Mouse (Mus musculus): ENCODE measurements around the gene Clec3a. TPM values are rescaled to one million over a fixed set of nuclear protein-coding genes. Genes with fewer than 3 reads are reported as not detected.

The Clec3a gene
- polyA plus RNA-seq, 1 experiment from 2014 or later, result 0.53 TPM

- Histone ChIP-seq H3K9me3 (replicated peaks) (no peaks in the 10 kb centered on the region), H3K4me1 (peaks cover 7% of the 10 kb centered on the region), H3K27me3 (no peaks in the 10 kb centered on the region), H3K4me2 (replicated peaks) (no peak overlapping the region), H3K4me3 (no peak overlapping the region), H3K36me3 (no peaks in the 10 kb centered on the region), H3K9ac (no peak overlapping the region), H3K27ac (no peak overlapping the region)
- ATAC-seq (ENCODE audit: low FRiP score), result no peak
- 92% methylated on average over 11 of the region's 11 CpGs for WGBS
Observed at GRCm38 (mm10) chr8:114462591-114462990, 44.7 kb downstream of the Clec3a start.

GRCm38 (mm10) chr8:114463305-114463704 lies 45.4 kb downstream of the Clec3a start:
- H3K27ac ChIP-seq, result no peak overlapping the region

DNA sequence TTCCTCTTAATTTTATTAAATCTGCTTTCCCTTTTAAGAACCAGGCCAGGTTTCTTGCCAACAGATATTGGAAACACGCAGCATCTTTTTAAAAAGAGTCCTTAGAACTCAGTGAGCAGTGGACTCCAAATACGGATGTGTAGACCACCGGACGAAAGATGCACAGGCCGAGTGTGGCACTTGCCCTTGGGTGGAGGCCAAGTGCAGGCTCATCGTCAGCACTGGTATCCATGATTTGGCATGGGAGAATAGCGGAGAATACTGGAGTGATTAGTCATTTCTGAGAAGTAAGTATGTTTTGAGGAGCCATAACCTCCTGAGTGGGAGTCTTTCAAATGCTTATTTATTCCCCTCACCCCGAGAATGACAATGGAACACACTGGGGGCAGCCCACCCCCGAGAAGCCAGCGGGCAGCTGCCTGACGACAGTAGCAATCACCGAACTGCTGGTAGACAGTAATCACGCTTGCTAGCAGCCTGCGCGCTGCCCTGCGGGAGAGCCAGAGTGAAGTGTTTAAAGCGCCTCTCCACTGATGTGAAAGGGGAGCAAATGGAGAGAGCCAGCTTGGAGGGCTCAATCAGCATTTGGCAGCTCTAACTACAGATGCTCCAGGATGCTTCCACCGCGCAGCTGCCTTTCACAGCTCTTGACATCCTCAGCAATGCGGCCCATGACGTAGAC lies 50.8 kb downstream of the Clec3a start:
- WGBS, result 67% methylated on average over 21 of the region's 21 CpGs
- Histone ChIP-seq H3K27me3 (no peaks in the 10 kb centered on the region), H3K4me3 (no peak overlapping the region), H3K4me2 (replicated peaks) (no peak overlapping the region), H3K9me3 (replicated peaks) (no peaks in the 10 kb centered on the region), H3K36me3 (0 out of 2 replicates have a peak, but pooled peaks cover 5% of the 10 kb centered on the region), H3K4me1 (peaks cover 2% of the 10 kb centered on the region; the same call in 1 of the 2 replicates), H3K27ac (peak overlapping the region; percentile 36; the same call in 1 of the 2 replicates), H3K9ac (no peak overlapping the region)
- ATAC-seq (ENCODE audit: low FRiP score), result peak; percentile 61

More at GRCm38 (mm10) chr8:114463305-114463704, 45.4 kb downstream of the Clec3a start:
- no peaks in the 10 kb centered on the region for H3K36me3 ChIP-seq
- no peak for ATAC-seq (ENCODE audit: low FRiP score)
- WGBS, result 61% methylated on average over 10 of the region's 10 CpGs
- H3K9ac ChIP-seq, result no peak overlapping the region
- H3K27me3 ChIP-seq, result no peaks in the 10 kb centered on the region
- H3K4me2 ChIP-seq (replicated peaks), result no peak overlapping the region
- H3K4me1 ChIP-seq, result peaks cover 7% of the 10 kb centered on the region
- no peak overlapping the region for H3K4me3 ChIP-seq
- H3K9me3 ChIP-seq (replicated peaks), result no peaks in the 10 kb centered on the region

DNA sequence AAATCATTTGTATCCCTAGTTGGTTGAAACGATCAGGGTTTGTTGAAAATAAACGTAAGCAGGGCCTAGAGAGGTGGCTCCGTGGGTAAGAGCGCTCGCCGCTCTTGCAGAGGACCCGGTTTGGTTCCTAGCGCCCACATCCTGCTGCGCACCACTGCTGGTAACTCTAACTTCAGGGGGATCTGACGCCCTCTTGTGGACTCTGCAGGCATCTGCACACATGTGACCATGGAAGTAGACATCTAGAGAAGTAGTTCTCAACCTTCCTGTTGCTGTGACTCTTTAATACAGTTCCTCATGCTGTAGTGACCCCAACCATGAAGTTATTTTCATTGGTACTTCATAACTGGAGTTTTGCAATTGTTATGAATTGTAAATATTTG lies 51.3 kb downstream of the Clec3a start:
- WGBS, result 90% methylated on average over 10 of the region's 10 CpGs
- H3K27me3 ChIP-seq, result no peaks in the 10 kb centered on the region
- H3K9me3 ChIP-seq (replicated peaks), result no peaks in the 10 kb centered on the region
- no peak for ATAC-seq (ENCODE audit: low FRiP score)
- H3K9ac ChIP-seq, result no peak overlapping the region
- H3K4me1 ChIP-seq, result peaks cover 2% of the 10 kb centered on the region; the same call in 1 of the 2 replicates
- H3K4me2 ChIP-seq (replicated peaks), result no peak overlapping the region
- H3K4me3 ChIP-seq, result no peak overlapping the region
- peak overlapping the region; percentile 36; the same call in 1 of the 2 replicates for H3K27ac ChIP-seq
- 0 out of 2 replicates have a peak, but pooled peaks cover 5% of the 10 kb centered on the region for H3K36me3 ChIP-seq

DNA sequence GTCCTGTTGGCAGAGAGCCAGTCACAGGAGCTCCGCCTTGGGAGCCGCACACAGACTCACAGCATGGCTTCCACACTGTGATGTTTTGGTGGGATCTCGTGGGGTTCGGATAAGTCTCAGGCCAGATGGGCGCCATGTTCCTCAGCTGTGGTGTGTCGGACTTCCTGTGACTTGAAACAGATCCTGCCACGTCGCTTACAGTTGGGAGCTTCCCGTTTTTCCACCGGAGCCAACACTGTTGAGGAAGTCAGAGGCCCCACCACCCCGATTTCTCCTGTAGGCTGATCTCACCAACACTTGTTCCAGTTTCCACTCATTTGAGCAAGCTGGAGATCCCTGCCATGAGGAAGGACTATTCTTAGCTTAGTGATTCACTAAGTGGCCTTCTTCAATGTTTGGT lies 55.7 kb downstream of the Clec3a start:
- H3K4me3 ChIP-seq, result no peak overlapping the region
- no peaks in the 10 kb centered on the region for H3K27me3 ChIP-seq
- no peak overlapping the region for H3K9ac ChIP-seq
- 89% methylated on average over 11 of the region's 11 CpGs for WGBS
- ATAC-seq (ENCODE audit: low FRiP score), result no peak
- H3K27ac ChIP-seq, result no peak overlapping the region
- no peak overlapping the region for H3K4me2 ChIP-seq (replicated peaks)
- H3K36me3 ChIP-seq, result 0 out of 2 replicates have a peak, but pooled peaks cover 5% of the 10 kb centered on the region
- peaks cover 1% of the 10 kb centered on the region; the same call in 1 of the 2 replicates for H3K4me1 ChIP-seq
- H3K9me3 ChIP-seq (replicated peaks), result no peaks in the 10 kb centered on the region

Other genes with a start within 250 kb of the Clec3a start
- 16.5 and 17.5 TPM in 2 replicates for gene Vat1l, start 212.5 kb upstream of the Clec3a start, polyA plus RNA-seq (2016; fragmentation: Nextera tagmentation; extraction: Ambion mirVana)
- 13.4 and 13.8 TPM in 2 replicates for gene Wwox, start 21.6 kb downstream of the Clec3a start, polyA plus RNA-seq (2016; fragmentation: Nextera tagmentation; extraction: Ambion mirVana)

All from hindbrain, embryonic 12.5 days (tissue).